Mouse (Mus musculus) spleen, postnatal 14 days (tissue): ENCODE measurements around the gene Smyd1.

Experiments
- DNase-seq, 2 experiments: peaks; one replicate each; pipeline ENCODE4 v3.0.0; 2021 to 2022; ENCODE audit warnings: low spot score in 2 of 2

Gene Smyd1

DNA sequence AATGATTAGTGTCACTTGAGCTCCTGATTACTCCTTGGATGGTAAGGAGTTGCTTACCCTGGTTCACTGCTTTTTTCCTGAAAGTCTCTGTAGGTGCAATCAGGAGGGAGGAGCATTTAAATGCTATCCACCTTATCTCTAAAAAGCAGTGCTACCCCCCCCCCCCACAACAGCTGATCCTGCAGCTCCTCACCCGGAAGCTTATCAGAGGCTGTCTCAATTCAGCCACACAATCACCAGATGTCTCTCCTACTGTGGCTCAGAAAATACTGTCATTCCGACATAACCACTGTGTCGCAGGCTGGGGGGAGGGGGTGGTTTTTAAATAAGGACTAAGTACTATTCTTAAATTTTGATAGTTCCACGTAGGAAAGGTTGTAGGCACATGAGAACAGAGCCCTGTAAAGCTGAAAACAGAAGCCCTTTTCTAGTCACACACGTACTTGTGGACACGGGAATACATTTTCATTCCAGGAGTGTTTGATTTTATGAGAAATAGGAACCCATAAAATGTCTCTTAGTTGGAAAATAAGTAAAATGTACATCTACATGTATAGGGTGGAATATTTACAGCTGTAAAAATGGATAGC is 61.9 kb downstream of the Smyd1 start:
- DNase-seq = no peak

DNA sequence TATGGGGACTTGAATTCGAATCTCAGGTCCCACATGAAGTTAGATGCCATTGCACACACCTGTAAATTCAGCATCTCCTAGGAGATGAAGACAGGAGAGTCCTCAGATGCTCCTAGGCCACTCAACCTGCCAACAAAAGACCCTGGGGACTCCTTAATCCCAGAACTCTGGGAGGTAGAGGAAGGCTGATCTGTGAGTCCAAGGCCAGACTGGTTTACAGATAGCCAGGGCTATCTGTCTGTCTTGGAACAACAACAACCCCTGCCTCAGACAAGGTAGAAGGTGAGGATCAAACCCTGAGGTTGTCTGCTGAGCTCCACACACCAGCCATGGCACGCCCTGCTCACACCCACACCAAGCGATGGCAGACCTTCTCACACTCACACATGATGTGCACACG is 62.9 kb downstream of the Smyd1 start:
- DNase-seq = no peak

DNA sequence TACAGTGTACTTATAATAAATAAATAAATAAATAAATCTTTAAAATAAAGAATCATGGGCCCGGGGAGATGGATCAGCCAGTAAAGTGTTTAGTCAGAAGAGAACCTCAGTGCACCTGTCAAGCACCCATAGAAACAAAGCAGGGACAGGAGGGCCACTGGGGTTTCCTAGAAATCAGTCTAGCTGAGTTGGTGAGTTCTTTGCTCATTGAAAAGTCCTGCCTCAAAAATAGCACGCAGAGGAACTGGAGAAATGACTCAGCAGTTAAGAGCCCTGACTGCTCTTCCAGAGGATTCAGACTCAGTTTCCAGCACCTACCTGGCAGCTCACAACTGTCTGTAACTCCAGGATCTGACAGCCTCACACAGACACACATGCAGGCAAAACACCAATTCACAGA is 63.5 kb downstream of the Smyd1 start:
- no peak for DNase-seq

DNA sequence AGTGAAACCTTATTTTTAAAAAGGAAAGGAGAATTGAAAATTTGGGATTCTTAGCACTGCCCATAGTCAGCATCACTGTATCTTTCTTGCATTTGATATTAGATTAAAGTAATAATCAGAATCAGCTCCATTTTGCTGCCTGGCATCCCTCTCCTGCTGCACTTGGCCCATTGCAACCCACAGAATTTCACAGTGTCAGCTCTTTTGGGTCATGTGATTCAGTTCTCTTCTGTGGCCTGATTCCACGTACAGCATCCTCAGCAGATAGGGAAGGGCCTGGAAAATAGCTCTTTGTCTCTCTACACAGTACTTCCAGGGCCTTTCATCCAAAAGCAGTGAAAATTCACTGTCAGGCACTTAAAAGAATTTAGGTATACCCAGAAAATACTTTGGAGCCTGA is 64.7 kb downstream of the Smyd1 start:
- no peak for DNase-seq

DNA sequence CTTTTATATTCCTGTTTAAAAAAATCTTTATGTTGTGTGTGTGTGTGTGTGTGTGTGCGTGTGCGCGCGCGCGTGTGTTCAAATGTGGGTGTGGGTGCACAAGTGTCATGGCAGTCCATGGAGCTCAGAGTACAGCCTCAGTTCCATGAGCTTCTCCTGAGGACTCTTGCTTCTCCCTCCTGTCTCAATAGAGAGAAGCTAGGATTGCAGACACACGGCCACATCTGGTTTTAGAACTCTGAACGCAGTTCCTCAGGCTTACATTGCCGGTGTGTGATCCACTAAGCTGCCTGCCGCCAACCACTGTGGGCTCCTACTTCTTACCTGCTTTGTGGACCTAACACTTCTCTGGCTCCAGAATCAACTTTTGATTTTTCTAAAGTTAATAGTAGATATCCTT is 65.9 kb downstream of the Smyd1 start:
- DNase-seq = no peak

DNA sequence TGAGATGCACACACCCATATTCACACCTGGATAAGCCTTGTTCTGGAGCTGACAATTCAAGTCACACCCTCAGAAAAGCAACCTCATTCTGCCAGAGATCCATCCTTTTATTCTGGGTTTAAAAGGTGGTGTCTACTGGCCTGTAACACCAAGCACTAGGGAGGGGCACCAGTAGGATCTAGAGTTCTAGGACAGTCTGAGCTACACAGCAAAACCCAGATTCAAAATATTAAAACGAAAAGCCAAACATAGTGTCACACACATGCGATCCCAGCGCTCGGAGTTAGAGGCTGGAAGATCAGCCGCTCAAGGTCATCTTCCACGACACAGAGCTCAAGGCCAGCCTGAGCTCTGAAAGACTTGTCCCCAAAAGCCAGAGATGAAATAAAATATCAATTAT is 67.6 kb downstream of the Smyd1 start:
- DNase-seq = no peak

DNA sequence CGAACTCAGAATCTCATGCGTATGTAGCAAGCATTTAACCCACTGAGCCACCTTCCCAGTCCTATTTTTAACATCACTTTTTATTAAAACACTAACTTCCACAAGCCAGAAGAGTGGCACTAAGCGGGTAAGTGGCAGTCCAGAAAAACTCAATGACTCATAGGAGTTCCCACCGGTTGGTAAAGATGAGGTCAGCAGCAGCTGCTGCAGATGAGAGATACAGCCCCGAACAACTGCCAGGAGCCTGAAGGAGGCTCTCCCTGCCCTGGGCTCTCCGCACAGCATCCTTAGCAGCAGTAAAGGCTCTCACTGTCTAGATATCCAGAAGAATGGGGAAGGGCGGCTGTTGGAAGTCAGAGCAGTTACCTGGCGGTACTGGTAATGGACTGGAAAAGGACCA is 71.1 kb downstream of the Smyd1 start:
- DNase-seq = no peak

DNA sequence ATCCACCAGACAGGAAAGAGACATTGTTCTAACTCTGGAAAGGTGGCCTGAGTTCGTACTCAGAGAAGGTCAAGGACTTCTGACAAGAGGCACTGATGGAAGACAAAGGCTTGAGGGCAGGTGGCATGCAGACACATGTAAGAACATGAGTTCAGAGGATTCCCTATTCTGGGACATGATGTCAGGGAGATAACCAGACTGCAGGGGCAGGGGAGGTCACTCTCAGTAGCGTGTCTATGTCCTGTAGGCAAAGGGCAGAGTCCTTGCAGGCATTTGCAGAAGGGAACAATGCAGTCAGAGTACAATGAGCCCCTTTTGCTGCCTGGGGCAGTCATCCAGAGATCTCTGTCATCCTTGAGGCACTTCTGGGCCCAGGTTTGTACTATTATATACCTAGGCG is 72.4 kb downstream of the Smyd1 start:
- DNase-seq = no peak

DNA sequence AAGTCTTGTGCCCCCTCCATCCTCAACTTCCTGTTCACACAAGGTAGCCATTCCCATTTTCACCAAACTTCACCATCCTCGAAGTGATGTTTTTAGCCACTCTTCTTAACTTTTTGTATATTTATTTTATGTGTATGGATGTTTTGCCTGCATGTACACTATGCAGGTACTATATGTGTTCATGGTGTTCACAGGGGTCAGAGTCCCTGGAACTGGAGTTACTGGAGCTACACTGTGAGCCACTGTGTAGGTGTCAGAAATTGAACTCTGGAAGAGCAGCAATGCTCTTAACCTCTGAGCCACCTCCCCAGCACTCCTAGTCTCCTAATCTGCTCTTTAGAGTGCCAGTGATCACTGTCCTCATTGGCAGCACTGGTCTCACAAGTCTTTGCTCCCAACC is 73.6 kb downstream of the Smyd1 start:
- DNase-seq = no peak

DNA sequence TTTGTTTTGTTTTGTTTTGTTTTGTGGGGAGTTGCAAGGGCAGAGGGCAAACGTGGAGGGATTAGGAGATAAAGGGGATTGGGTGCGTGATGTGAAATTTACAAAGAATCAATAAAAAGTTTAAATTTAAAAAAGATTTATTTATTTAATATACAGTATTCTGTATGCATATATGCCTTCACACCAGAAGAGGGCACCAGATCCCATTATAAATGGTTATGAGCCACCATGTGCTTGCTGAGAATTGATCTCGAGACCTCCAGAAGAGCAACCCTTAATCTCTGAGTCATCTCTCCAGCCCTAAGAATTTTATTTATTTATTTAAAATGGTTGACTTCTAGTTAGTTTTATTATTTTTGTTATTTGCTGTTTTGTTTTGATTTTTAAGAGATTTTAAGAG is 78.8 kb downstream of the Smyd1 start:
- no peak for DNase-seq

DNA sequence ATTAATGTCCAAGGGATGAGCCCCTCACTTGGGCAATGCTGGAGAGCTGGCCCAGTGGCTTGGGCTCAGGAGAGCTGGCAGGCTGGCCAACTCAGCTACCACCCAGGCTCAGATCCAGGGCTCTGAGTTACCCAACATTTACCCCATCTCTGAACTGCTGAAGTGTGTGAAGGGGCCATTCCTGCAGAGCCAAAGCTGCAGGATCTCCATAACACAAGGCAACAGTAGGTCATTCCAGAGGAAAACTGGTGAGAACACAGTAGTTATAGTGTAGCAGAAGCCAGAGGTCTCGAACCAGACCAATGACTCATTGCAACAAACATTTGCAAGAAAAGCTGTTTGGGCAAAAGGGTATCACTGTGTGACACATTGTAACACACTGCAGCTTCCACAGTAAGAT is 79.2 kb downstream of the Smyd1 start:
- DNase-seq = no peak

DNA sequence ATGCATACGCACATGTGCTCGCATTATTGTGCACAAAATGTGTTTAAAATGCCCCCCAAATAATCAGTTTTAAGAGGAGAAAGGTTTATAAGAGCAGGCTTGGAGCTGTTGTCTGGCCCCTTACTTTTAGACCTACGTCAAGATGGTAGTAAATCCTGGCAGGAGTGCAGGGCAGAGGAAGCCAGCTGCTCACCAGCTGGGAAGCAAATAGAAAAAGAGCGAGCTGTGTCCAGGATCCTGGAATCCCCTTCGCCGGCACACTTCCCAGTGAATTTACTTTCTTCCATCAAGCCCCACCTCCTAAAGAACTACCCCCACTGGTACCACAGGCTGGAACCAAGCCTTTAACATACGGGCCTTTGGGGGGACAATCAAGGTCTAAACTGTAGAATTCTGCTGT is 81.2 kb downstream of the Smyd1 start:
- no peak for DNase-seq

DNA sequence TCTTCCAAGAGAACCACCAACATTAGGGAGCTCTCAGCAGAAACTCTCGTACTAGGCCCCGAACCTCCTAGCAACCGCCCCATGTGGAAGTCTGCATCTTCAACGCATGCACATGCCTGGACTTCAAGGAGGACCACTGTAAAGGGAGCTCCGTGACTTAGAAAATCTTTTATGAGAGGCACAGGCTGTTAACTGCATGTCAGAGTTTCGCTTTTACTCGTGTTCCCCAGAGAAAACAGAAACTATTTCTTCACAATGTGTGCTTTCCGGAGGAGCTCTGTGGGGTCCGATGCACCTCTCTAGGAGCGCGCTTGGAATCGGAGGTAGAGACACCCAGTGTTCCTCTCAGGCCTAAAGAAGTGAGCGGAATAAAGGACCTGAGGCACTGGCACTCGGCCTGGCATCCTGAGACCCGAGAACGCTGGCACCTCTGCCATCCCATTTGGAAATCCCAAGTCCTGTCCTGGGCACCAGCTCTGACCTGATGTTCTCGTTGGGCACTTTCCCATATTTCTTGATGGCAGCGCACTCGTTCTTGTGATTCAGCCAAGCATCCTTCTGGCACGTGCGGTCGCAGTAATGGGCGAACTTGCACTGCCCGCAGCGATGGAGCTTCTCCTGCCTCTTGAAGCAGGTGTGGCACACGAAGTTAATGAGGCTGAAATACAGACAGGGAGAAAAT is 82.8 kb downstream of the Smyd1 start:
- no peak for DNase-seq

DNA sequence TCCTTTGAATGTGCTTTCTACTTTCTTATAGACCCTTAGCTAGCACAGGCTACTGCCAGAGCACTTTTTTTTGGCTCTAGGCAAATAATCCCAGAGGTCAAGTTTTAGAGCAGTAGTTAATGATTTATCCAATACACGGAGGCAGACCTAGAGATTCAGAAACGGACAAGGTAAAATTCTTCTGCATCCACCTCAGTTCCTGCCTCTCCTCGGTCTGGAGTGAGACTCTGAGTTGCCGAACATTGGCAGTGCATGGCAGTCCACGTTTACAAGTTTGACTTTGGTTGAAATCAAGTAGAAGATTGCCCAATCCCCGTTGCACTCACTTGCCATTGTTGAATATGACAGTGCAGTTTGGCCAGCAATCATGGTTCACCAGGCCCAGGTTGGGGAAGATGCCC is 85.0 kb downstream of the Smyd1 start:
- no peak for DNase-seq

DNA sequence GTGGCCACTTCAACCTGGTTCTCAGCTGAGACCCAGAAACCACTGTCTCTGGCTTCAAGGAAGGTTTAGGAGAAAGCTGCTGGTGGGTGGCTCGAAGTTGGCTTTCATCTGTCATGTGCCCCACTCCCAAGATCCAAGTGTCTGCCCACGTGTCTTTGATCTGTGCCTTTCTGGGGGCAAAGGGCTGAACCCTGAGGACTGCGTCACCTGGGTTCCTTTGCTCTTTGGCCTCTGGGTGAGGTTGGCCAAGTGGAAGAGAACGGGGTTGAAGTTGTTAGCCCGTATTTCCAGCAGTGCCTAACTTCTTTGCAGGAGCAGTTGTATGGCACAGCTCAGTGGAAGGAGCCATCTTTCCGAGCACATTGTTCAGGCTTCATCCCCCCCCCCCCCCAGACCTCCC is 85.5 kb downstream of the Smyd1 start:
- no peak for DNase-seq

DNA sequence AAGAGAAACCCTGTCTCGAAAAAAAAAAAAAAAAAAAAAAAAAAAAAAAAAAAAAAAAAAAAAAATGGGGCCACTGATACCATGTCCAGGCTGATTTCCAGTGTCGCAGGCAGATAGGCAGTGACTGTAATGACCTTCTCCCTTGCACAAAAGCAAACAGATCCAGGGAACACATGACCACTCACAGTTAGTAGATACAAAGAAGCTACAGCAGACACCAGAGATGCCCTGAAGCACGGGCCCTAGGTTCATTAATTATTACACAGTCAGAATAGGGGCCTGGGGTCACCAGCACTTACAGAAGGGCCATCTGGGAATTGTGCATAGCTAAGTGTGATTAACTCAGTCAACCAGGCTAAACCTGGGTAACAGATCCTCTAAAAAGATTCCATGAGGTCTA is 86.1 kb downstream of the Smyd1 start:
- no peak for DNase-seq

DNA sequence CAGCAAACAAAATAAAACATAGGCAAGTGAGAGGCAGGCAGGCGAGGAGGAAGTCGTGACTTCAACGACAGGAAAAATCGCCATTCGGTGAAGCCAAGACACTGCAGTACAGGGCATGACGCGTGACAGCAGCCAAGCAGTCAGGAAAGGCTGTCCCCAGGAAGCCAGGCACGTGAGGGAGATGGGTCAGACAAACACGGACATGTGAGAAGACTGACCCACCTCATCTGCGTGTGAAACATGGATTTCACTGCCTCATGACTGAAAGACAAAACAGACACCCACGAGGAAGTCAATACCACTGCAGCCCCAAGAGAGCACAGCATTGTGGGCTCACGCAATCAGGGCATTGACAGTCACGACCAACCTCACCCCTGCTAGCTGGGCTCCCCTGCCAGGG is 86.9 kb downstream of the Smyd1 start:
- no peak for DNase-seq

DNA sequence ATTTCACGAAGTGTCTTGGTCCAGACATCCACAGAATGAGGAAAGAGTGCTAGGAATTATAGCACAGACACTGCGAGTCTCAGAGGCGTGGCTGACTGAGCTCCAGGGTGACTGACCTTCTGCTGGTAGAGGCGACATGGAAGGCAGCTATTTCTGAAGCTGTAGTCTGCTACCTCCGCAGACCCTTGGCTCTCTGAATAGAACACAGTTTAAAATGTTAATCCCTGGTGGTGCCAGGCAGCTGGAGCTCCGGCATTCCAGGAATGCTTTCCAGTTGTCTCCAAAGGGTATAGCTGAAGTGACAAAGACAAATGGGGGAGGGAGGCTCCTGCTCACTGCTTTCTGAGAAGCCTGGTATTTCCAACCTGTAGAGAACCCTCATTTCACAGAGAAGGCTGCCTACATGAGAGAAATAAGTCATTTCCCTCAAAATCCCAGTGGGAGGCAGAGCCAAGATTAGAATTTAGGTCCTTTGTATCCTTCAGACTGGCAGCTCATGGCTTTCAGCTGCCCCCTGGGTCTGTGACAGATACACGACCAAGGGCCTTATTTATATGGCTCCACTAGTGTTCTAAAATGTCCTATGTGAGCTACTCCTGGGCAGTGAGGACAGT is 94.8 kb downstream of the Smyd1 start:
- no peak for DNase-seq

DNA sequence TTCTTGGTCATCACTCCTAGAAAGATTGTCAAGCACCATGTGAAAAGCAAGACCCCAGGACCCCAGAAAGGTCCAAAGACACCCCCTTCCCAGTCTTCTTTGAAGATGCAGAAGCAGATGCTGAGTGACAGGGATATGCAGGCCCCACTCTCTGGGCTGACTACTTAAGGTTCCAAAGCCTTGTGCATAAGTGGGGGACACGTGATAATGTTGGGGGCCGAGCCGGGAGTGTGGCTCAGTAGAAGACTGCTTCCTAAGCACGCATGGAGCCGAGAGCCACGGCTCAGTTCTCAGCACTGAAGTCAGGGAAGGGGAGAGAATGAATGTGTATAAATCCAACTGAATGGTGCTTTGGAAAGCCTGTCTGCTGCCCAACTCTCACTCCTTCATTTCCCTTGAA is 95.5 kb downstream of the Smyd1 start:
- DNase-seq = no peak

DNA sequence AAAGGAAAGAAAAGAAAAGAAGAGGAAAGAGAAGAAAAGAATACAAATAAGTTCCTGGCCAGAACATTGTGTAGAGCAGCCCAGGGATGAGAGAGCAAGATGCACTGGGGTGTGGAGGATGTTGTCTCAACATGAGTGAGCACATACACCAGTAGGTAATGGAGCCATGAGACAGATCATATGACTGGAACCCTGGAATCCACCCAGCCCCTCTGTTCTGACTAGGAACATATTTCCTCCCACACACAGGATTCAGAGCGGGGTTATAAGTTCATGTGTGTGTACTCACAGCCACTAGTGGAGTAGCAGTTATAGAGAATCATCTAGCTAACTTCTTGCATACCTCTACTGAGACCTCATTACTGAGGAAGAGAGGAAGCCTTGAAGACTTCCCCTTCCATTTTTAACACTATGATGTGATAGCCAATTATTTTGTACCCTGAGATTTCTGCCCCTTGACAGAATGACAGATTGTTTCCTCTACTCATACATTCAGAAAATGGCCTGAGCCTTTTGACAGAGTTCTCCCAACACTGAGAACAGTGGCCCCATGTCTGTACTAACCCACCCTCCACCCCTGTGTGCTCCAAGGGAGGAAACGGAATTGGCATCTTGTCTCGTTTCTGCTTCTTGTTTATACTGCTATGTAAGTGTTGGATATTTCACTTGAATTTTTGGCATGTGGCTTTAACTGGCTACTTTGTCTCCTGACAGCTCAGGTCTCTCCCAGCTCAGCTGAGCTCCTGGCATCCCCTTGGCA is 97.7 kb downstream of the Smyd1 start:
- DNase-seq = no peak

DNA sequence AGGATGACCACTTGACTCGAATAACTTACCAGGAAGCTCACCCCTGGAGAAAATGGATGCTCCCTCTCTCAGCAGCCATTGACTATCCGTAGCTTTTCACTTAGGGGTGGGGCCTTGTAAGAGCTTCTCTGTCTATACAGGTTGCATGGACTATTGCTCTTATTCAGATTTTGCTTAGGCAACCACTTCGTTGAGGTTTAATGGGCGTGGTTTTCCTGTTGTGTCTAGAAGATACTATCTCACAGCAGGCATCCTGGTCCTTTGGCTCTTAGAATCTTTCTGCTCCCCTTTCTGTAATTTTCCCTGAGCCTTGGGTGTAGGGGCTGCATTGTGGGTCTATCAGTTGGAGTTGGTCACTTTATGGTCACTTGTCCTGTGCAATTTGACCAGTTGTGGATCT is 100.5 kb downstream of the Smyd1 start:
- DNase-seq = no peak

DNA sequence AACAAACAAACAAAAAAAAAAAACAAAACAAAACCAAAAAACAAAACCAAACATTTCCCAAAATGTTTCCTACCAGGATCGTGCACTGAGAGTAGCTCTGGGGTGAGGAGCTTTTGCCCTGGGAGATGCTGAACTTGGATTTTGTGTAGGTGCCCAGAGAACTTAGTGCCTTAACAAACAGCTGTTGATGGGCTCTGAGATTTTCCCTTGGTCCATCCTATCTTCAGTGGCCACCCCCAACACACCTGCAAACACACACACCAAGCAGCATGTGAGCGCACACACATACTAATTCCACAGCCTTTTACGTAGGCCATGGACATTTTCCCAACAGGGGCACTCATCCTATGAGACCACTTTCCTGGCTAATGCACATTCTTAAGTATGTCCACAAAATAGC is 109.6 kb downstream of the Smyd1 start:
- no peak for DNase-seq

DNA sequence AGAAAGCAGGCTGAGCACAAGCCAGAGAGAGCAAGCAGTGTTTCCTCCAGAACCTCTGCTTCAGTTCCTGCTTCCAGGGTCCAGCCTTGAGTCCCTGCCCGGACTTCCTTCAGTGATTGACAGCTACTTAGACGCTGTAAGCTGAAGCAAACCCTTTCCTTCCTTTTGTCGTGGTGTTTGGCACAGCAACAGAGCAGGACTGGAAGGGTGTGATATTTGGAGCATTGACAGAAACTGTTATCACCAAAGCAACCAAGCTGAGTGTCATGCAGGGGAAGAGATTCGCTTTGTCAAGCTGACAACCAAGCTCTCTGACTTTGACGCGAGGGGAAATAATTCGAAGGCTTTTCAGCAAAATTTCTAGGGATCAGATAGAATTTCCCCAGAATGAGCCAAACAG is 110.1 kb downstream of the Smyd1 start:
- DNase-seq = no peak
